Mouse (Mus musculus) liver, embryonic 14.5 days (tissue): Measurements from ENCODE around the gene Gngt1. TPM values are rescaled to one million over a fixed set of nuclear protein-coding genes. Genes with fewer than 3 reads are reported as not detected.

ENCODE experiments used
- ATAC-seq: fragments of 200-750 bp; cut with Nextera tagmentation; 2 replicates; pipeline ENCODE4 v1.8.0; 2017; ENCODE audit warnings: moderate number of reproducible peaks, mild to moderate bottlenecking, moderate library complexity; ENCODE audit not compliant: insufficient read depth
- DNase-seq, 3 experiments: peaks; one replicate each; pipeline ENCODE4 v3.0.0-alpha.2; 2012 to 2013; ENCODE audit warnings: low read depth in 3 of 3, low spot score in 3 of 3
- H3K27ac ChIP-seq: fragments of 300-500 bp; sonication (generic); 2 replicates; pipeline ENCODE4 v1.5.1; 2014; ENCODE audit warnings: moderate library complexity, mild to moderate bottlenecking, control low read depth, inconsistent platforms
- H3K27me3 ChIP-seq: fragments of 300-500 bp; sonication (generic); 2 replicates; pipeline ENCODE4 v1.6.1; 2014; ENCODE audit warnings: mild to moderate bottlenecking, low read length, moderate library complexity; ENCODE audit not compliant: control insufficient read depth, insufficient read depth
- H3K36me3 ChIP-seq: fragments of 300-500 bp; sonication (generic); replicated peaks from 2 replicates; pipeline ENCODE4 v1.6.1; 2014; ENCODE audit warnings: low read depth; ENCODE audit not compliant: control insufficient read depth, insufficient read depth
- H3K4me1 ChIP-seq, 2 experiments: fragments of 200-500 bp in 1 of 2; fragments of 300-500 bp in 1 of 2; sonication (generic) in 1 of 2; replicated peaks; 2 replicates each; pipeline ENCODE4 v1.6.1; 2012 to 2014; ENCODE audit warnings: antibody characterized with exemption in 1 of 2, inconsistent platforms in 1 of 2, low read length in 1 of 2; ENCODE audit not compliant: control insufficient read depth in 2 of 2, insufficient read depth in 2 of 2
- H3K4me2 ChIP-seq: fragments of 300-500 bp; sonication (generic); 2 replicates; pipeline ENCODE4 v1.6.1; 2014; ENCODE audit warnings: low read depth, mild to moderate bottlenecking, control low read depth, moderate library complexity
- H3K4me3 ChIP-seq, 2 experiments: fragments of 200-500 bp in 1 of 2; fragments of 300-500 bp in 1 of 2; sonication (generic) in 1 of 2; 2 replicates each; pipeline ENCODE4 v1.5.1; 2012 to 2014; ENCODE audit warnings: low read depth in 2 of 2, low read length in 2 of 2, mild to moderate bottlenecking in 2 of 2, control low read depth in 1 of 2, inconsistent platforms in 1 of 2, moderate library complexity in 1 of 2; ENCODE audit not compliant: insufficient read depth in 1 of 2
- H3K9ac ChIP-seq: fragments of 300-500 bp; sonication (generic); replicated peaks from 2 replicates; pipeline ENCODE4 v1.6.1; 2014; ENCODE audit warnings: mild to moderate bottlenecking, control low read depth, moderate library complexity
- H3K9me3 ChIP-seq: fragments of 300-500 bp; sonication (generic); 2 replicates; pipeline ENCODE4 v1.6.1; 2016; ENCODE audit warnings: low read length, mixed read lengths; ENCODE audit not compliant: control insufficient read depth
- CTCF ChIP-seq: IDR thresholded peaks from 2 replicates; pipeline ENCODE4 v1.5.1; 2016; ENCODE audit warnings: antibody characterized with exemption, low read depth, control low read depth
- EP300 ChIP-seq: IDR thresholded peaks from 2 replicates; pipeline ENCODE4 v1.6.1; 2016; ENCODE audit warnings: antibody characterized with exemption, low read depth
- WGBS: fragments of 180-500 bp; shearing (Covaris S2); extraction: QIAGEN DNeasy Blood & Tissue Kit; methylation state at CpG from one replicate; pipeline ENCODE4 v1.1.7; 2014; ENCODE audit not compliant: insufficient replicate concordance; 5-methylcytosine and 5-hydroxymethylcytosine counted together
- polyA plus RNA-seq, 2 experiments: library from polyadenylated mRNA; depleted of rRNA in 1 of 2; stranded (reverse) in 1 of 2; unstranded in 1 of 2; fragments of >200 nt; fragmentation: Nextera tagmentation in 1 of 2; extraction: Ambion mirVana in 1 of 2; gene quantifications; 2 replicates each; pipeline versions ENCODE4 v1.2.1 to v1.2.3; 2012 to 2014

Gngt1 gene
- polyA plus RNA-seq (2012; rRNA removed) = 0.02 TPM in 1 of 2 replicates, not detected in the other
- polyA plus RNA-seq (2014; fragmentation: Nextera tagmentation; extraction: Ambion mirVana) = 0.11 TPM in 1 of 2 replicates, not detected in the other

- Histone ChIP-seq H3K27ac (no peak within 1 kb of the TSS), H3K4me2 (no peak within 1 kb of the TSS), H3K4me1 (0 out of 4 replicates have a peak, but pooled peaks cover 0 to 2% of the 10 kb centered on the region in 2 experiments), H3K9ac (no peak within 1 kb of the TSS), H3K36me3 (no peaks in the 10 kb centered on the region), H3K4me3 (no peak within 1 kb of the TSS), H3K27me3 (no peaks in the 10 kb centered on the region), H3K9me3 (no peaks in the 10 kb centered on the region)
- TF ChIP-seq CTCF = no peak
- no peak for TF ChIP-seq EP300
- no peak for DNase-seq
- WGBS = 70% methylated on average over 6 of the region's 6 CpGs
- ATAC-seq = no peak
Observed at GRCm38 (mm10) chr6:3993492-3993891, at the start of gene Gngt1. Gngt1 (plus strand) TSS chr6:3993792.

GRCm38 (mm10) chr6:3954969-3955368 lies 38.6 kb upstream of the Gngt1 start:
- WGBS = 43% methylated on average over 4 of the region's 4 CpGs
- Histone ChIP-seq H3K4me2 (no peak overlapping the region), H3K27ac (no peak overlapping the region), H3K9ac (no peak overlapping the region), H3K9me3 (no peaks in the 10 kb centered on the region), H3K36me3 (no peaks in the 10 kb centered on the region), H3K27me3 (no peaks in the 10 kb centered on the region), H3K4me3 (no peak overlapping the region), H3K4me1 (no peaks in the 10 kb centered on the region)
- no peak for ATAC-seq
- no peak for DNase-seq
- TF ChIP-seq CTCF (no peak), EP300 (no peak)

GRCm38 (mm10) chr6:3967676-3968626 lies 25.6 kb upstream of the Gngt1 start:
- 16% methylated on average over 31 of the region's 31 CpGs for WGBS
- ATAC-seq (no peak), DNase-seq (no peak)
- Histone ChIP-seq H3K27me3 (no peaks in the 10 kb centered on the region), H3K4me2 (peak overlapping the region; percentile 22; the same call in 1 of the 2 replicates), H3K36me3 (no peaks in the 10 kb centered on the region), H3K9me3 (no peaks in the 10 kb centered on the region), H3K27ac (no peak overlapping the region), H3K4me1 (no peaks in the 10 kb centered on the region), H3K4me3 (peak overlapping the region in 1 of 2 experiments; percentile 25; a peak in 1 of 4 replicates), H3K9ac (no peak overlapping the region)
- TF ChIP-seq EP300 (no peak), CTCF (no peak)

- Histone ChIP-seq H3K4me3 (no peak overlapping the region), H3K9ac (no peak overlapping the region), H3K4me2 (no peak overlapping the region), H3K4me1 (no peaks in the 10 kb centered on the region), H3K36me3 (no peaks in the 10 kb centered on the region), H3K27me3 (no peaks in the 10 kb centered on the region), H3K9me3 (no peaks in the 10 kb centered on the region), H3K27ac (no peak overlapping the region)
- ATAC-seq = no peak
- no peak for TF ChIP-seq CTCF
- no peak for TF ChIP-seq EP300
- DNase-seq = no peak
- 31% methylated on average over 1 of the region's 1 CpGs for WGBS
Observed at GRCm38 (mm10) chr6:3973679-3974078, 19.9 kb upstream of the Gngt1 start.

GRCm38 (mm10) chr6:3982661-3983284 lies 10.8 kb upstream of the Gngt1 start:
- no peak for ATAC-seq
- 62% methylated on average over 5 of the region's 5 CpGs for WGBS

More at GRCm38 (mm10) chr6:3982661-3983284, 10.8 kb upstream of the Gngt1 start:
- Histone ChIP-seq H3K27ac (no peak overlapping the region), H3K9ac (no peak overlapping the region), H3K9me3 (no peaks in the 10 kb centered on the region), H3K36me3 (no peaks in the 10 kb centered on the region), H3K4me1 (no peaks in the 10 kb centered on the region), H3K27me3 (no peaks in the 10 kb centered on the region), H3K4me2 (no peak overlapping the region), H3K4me3 (no peak overlapping the region)
- TF ChIP-seq CTCF (no peak), EP300 (no peak)
- DNase-seq = no peak
